Mouse (Mus musculus) liver, embryonic 15.5 days (tissue): ENCODE data around the gene Tmem39b. TPM values are rescaled to one million over a fixed set of nuclear protein-coding genes. Genes with fewer than 3 reads are reported as not detected.

Source experiments
- ATAC-seq: fragments of 200-750 bp; cut with Nextera tagmentation; 2 replicates; pipeline ENCODE4 v1.8.0; 2017; ENCODE audit warnings: moderate number of reproducible peaks, mild to moderate bottlenecking, moderate library complexity; ENCODE audit not compliant: insufficient read depth
- H3K27ac ChIP-seq: fragments of 300-500 bp; sonication (generic); replicated peaks from 2 replicates; pipeline ENCODE4 v1.5.1; 2015; ENCODE audit warnings: mild to moderate bottlenecking, inconsistent platforms
- H3K27me3 ChIP-seq: fragments of 300-500 bp; sonication (generic); 2 replicates; pipeline ENCODE4 v1.6.1; 2015; ENCODE audit warnings: mild to moderate bottlenecking, inconsistent platforms
- H3K36me3 ChIP-seq: fragments of 300-500 bp; sonication (generic); replicated peaks from 2 replicates; pipeline ENCODE4 v1.6.1; 2015; ENCODE audit warnings: moderate library complexity, mild to moderate bottlenecking, inconsistent platforms
- H3K4me1 ChIP-seq: fragments of 300-500 bp; sonication (generic); replicated peaks from 2 replicates; pipeline ENCODE4 v1.6.1; 2015; ENCODE audit warnings: inconsistent platforms
- H3K4me2 ChIP-seq: fragments of 300-500 bp; sonication (generic); 2 replicates; pipeline ENCODE4 v1.6.1; 2015; ENCODE audit warnings: moderate library complexity, mild to moderate bottlenecking, inconsistent platforms
- H3K4me3 ChIP-seq: fragments of 300-500 bp; sonication (generic); replicated peaks from 2 replicates; pipeline ENCODE4 v1.5.1; 2015; ENCODE audit warnings: mild to moderate bottlenecking, inconsistent platforms
- H3K9ac ChIP-seq: fragments of 300-500 bp; sonication (generic); 2 replicates; pipeline ENCODE4 v1.6.1; 2015; ENCODE audit warnings: moderate library complexity, mild to moderate bottlenecking, inconsistent platforms
- H3K9me3 ChIP-seq: fragments of 300-500 bp; sonication (generic); replicated peaks from 2 replicates; pipeline ENCODE4 v1.6.1; 2016; ENCODE audit warnings: inconsistent platforms
- whole genome bisulfite sequencing: fragments of 180-500 bp; shearing (Covaris S2); methylation state at CpG from one replicate; pipeline ENCODE4 v1.1.7; 2015; ENCODE audit warnings: mixed read lengths; ENCODE audit not compliant: insufficient replicate concordance; 5-methylcytosine and 5-hydroxymethylcytosine counted together
- polyA plus RNA-seq: library from polyadenylated mRNA; unstranded; fragments of >200 nt; fragmentation: Nextera tagmentation; extraction: Ambion mirVana; gene quantifications from 2 replicates; pipeline ENCODE4 v1.2.1, GENCODE M21; 2015

Gene Tmem39b
- polyA plus RNA-seq, 1 experiment from 2014 or later = 3.5 TPM

- no peak overlapping the region for H3K4me2 ChIP-seq
- no peak overlapping the region for H3K4me3 ChIP-seq
- H3K9me3 ChIP-seq = no peaks in the 10 kb centered on the region
- WGBS = 77% methylated on average over 11 of the region's 11 CpGs
- H3K27me3 ChIP-seq = no peaks in the 10 kb centered on the region
- no peak overlapping the region for H3K9ac ChIP-seq
- peaks cover 34% of the 10 kb centered on the region for H3K36me3 ChIP-seq
- H3K27ac ChIP-seq = no peak overlapping the region
- H3K4me1 ChIP-seq = no peaks in the 10 kb centered on the region
- ATAC-seq = 0 out of 2 replicates have a peak, but pooled peaks have one; percentile 18
These were observed 12.6 kb downstream of the Tmem39b start for GRCm38 (mm10) chr4:129683901-129684493.

GRCm38 (mm10) chr4:129681837-129682236, 14.8 kb downstream of the Tmem39b start:
- H3K27me3 ChIP-seq = no peaks in the 10 kb centered on the region
- H3K9ac ChIP-seq = no peak overlapping the region
- H3K27ac ChIP-seq = no peak overlapping the region
- no peaks in the 10 kb centered on the region for H3K4me1 ChIP-seq
- ATAC-seq = no peak
- H3K36me3 ChIP-seq = peaks cover 31% of the 10 kb centered on the region
- H3K4me3 ChIP-seq = no peak overlapping the region
- no peaks in the 10 kb centered on the region for H3K9me3 ChIP-seq
- 76% methylated on average over 11 of the region's 11 CpGs for WGBS
- H3K4me2 ChIP-seq = no peak overlapping the region

GRCm38 (mm10) chr4:129672878-129673449, 23.7 kb downstream of the Tmem39b start:
- Histone ChIP-seq H3K4me3 (peak overlapping the region; percentile 91), H3K9ac (peak overlapping the region; percentile 96), H3K27me3 (no peaks in the 10 kb centered on the region), H3K9me3 (no peaks in the 10 kb centered on the region), H3K36me3 (peaks cover 17% of the 10 kb centered on the region; the same call in 1 of the 2 replicates), H3K27ac (peak overlapping the region; percentile 92), H3K4me2 (peak overlapping the region; percentile 88), H3K4me1 (peaks cover 26% of the 10 kb centered on the region)
- peak; percentile 36; the same call in 1 of the 2 replicates for ATAC-seq
- 3% methylated on average over 10 of the region's 10 CpGs for WGBS

- Histone ChIP-seq H3K4me3 (peak within 1 kb of the TSS; percentile 91), H3K27ac (peak within 1 kb of the TSS; percentile 92), H3K27me3 (no peaks in the 10 kb centered on the region), H3K4me2 (peak within 1 kb of the TSS; percentile 88), H3K36me3 (peaks cover 20% of the 10 kb centered on the region; the same call in 1 of the 2 replicates), H3K4me1 (peaks cover 26% of the 10 kb centered on the region), H3K9ac (peak within 1 kb of the TSS; percentile 96), H3K9me3 (no peaks in the 10 kb centered on the region)
- WGBS = under 1% methylated on average over 65 of the region's 65 CpGs
- ATAC-seq = peak; percentile 79
These were observed 24.4 kb downstream of the Tmem39b start, which contains the start of gene Kpna6 for GRCm38 (mm10) chr4:129672083-129672877. Gene Kpna6, minus strand, starts transcription at chr4:129672767.

GRCm38 (mm10) chr4:129671491-129672082, 25.1 kb downstream of the Tmem39b start:
- Histone ChIP-seq H3K9ac (peak overlapping the region; percentile 96), H3K36me3 (0 out of 2 replicates have a peak, but pooled peaks cover 16% of the 10 kb centered on the region), H3K27me3 (no peaks in the 10 kb centered on the region), H3K4me2 (peak overlapping the region; percentile 88), H3K4me3 (peak overlapping the region; percentile 91), H3K27ac (peak overlapping the region; percentile 92), H3K4me1 (peaks cover 26% of the 10 kb centered on the region), H3K9me3 (no peaks in the 10 kb centered on the region)
- WGBS = 3% methylated on average over 12 of the region's 12 CpGs
- peak; percentile 54; the same call in 1 of the 2 replicates for ATAC-seq

GRCm38 (mm10) chr4:129662255-129662813, 34.3 kb downstream of the Tmem39b start:
- H3K4me2 ChIP-seq = no peak overlapping the region

GRCm38 (mm10) chr4:129661584-129661983, 35.1 kb downstream of the Tmem39b start:
- H3K36me3 ChIP-seq = peaks cover 57% of the 10 kb centered on the region
- H3K4me3 ChIP-seq = no peak overlapping the region
- ATAC-seq = no peak
- WGBS = 85% methylated on average over 3 of the region's 3 CpGs
- no peaks in the 10 kb centered on the region for H3K4me1 ChIP-seq
- H3K27ac ChIP-seq = no peak overlapping the region
- H3K9ac ChIP-seq = no peak overlapping the region
- no peak overlapping the region for H3K4me2 ChIP-seq
- no peaks in the 10 kb centered on the region for H3K9me3 ChIP-seq
- H3K27me3 ChIP-seq = no peaks in the 10 kb centered on the region

More at GRCm38 (mm10) chr4:129662255-129662813, 34.3 kb downstream of the Tmem39b start:
- no peaks in the 10 kb centered on the region for H3K27me3 ChIP-seq
- ATAC-seq = no peak
- no peak overlapping the region for H3K9ac ChIP-seq
- H3K27ac ChIP-seq = no peak overlapping the region
- 75% methylated on average over 3 of the region's 3 CpGs for WGBS
- peaks cover 53% of the 10 kb centered on the region for H3K36me3 ChIP-seq
- H3K4me1 ChIP-seq = no peaks in the 10 kb centered on the region
- H3K4me3 ChIP-seq = no peak overlapping the region
- no peaks in the 10 kb centered on the region for H3K9me3 ChIP-seq

GRCm38 (mm10) chr4:129654770-129655169, 41.9 kb downstream of the Tmem39b start:
- no peak overlapping the region for H3K27ac ChIP-seq
- H3K36me3 ChIP-seq = peaks cover 95% of the 10 kb centered on the region
- no peak overlapping the region for H3K4me2 ChIP-seq
- 83% methylated on average over 14 of the region's 14 CpGs for WGBS
- no peaks in the 10 kb centered on the region for H3K9me3 ChIP-seq
- H3K9ac ChIP-seq = no peak overlapping the region
- ATAC-seq = no peak
- no peaks in the 10 kb centered on the region for H3K4me1 ChIP-seq
- H3K27me3 ChIP-seq = no peaks in the 10 kb centered on the region
- no peak overlapping the region for H3K4me3 ChIP-seq

GRCm38 (mm10) chr4:129650359-129650758, 46.3 kb downstream of the Tmem39b start:
- no peak overlapping the region for H3K4me3 ChIP-seq
- H3K27me3 ChIP-seq = no peaks in the 10 kb centered on the region
- no peak for ATAC-seq
- WGBS = 88% methylated on average over 8 of the region's 8 CpGs
- H3K36me3 ChIP-seq = peaks cover 95% of the 10 kb centered on the region
- H3K4me2 ChIP-seq = no peak overlapping the region
- no peak overlapping the region for H3K9ac ChIP-seq
- H3K27ac ChIP-seq = no peak overlapping the region
- no peaks in the 10 kb centered on the region for H3K9me3 ChIP-seq
- no peaks in the 10 kb centered on the region for H3K4me1 ChIP-seq

- WGBS = 78% methylated on average over 1 of the region's 1 CpGs
- no peak overlapping the region for H3K27ac ChIP-seq
- H3K9ac ChIP-seq = no peak overlapping the region
- no peak overlapping the region for H3K4me2 ChIP-seq
- H3K27me3 ChIP-seq = no peaks in the 10 kb centered on the region
- H3K36me3 ChIP-seq = peaks cover 82% of the 10 kb centered on the region
- ATAC-seq = no peak
- H3K4me1 ChIP-seq = no peaks in the 10 kb centered on the region
- H3K4me3 ChIP-seq = no peak overlapping the region
- no peaks in the 10 kb centered on the region for H3K9me3 ChIP-seq
These were observed 48.0 kb downstream of the Tmem39b start for GRCm38 (mm10) chr4:129648656-129649055.
